ENCODE assay signal across 15 mouse cellular contexts in the genomic region with DNA sequence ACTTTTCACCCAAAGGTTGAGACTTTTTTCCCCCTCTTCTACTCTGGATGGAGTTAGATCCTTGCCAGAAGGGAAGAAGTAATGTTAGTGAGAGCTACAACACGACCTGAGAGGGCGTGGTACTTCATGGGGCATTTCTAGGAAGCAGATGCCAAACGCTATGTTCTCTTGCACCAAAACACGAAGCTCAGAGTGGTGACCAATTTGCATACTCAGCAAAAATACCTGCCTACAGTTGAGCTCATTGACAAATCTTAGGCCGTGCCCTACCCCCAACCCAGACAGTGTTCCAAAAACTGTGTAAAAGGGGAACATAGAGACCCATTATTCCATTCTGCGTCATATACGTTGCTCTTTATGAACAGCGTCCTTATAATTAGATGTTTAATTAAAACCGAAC.
"Had no signal": no experiment of that assay in that cellular context is flagged by ENCODE, and none has a peak within 500 bp of the region (broad histone marks: within the 10 kb centered on the region; RNA-seq: fewer than 3 reads in every experiment).

No protein-coding gene starts in this region.

- H3K9me3 ChIP-seq: neural tube, embryonic 15.5 days; stomach, embryonic 15.5 days had no signal

- H3K4me2 ChIP-seq: neural tube, embryonic 15.5 days; stomach, embryonic 15.5 days had no signal

- H3K9ac ChIP-seq: neural tube, embryonic 15.5 days; stomach, embryonic 15.5 days had no signal

- H3K36me3 ChIP-seq: neural tube, embryonic 15.5 days; stomach, embryonic 15.5 days had no signal

- H3K4me3 ChIP-seq: neural tube, embryonic 15.5 days; stomach, embryonic 15.5 days had no signal

- DNase-seq: retina, postnatal 1 day; right cerebral cortex, adult 18-20 months; right cerebral cortex, postnatal 14 days; right cerebral cortex, postnatal 25 days; right cerebral cortex, postnatal 4 days; spleen, adult 18-20 months; thymus, adult 18-20 months; thymus, adult 2 months; thymus, postnatal 14 days; thymus, postnatal 25 days; thymus, postnatal 36 days; thymus, postnatal 4 days had no signal

- H3K27me3 ChIP-seq: neural tube, embryonic 15.5 days; stomach, embryonic 15.5 days had no signal

- H3K4me1 ChIP-seq: neural tube, embryonic 15.5 days; stomach, embryonic 15.5 days had no signal

- H3K27ac ChIP-seq: neural tube, embryonic 15.5 days; stomach, embryonic 15.5 days; stomach, postnatal 0 days had no signal
